Mouse (Mus musculus) hindbrain, embryonic 16.5 days (tissue): ENCODE measurements around the gene Actg1. TPM values are rescaled to one million over a fixed set of nuclear protein-coding genes. Genes with fewer than 3 reads are reported as not detected.
A peak's percentile ranks its signal among the peaks of the same experiment; 100 is the strongest.

Experiments
- ATAC-seq: fragments of 200-750 bp; cut with Nextera tagmentation; 2 replicates; pipeline ENCODE4 v1.8.0; 2017; ENCODE audit warnings: moderate TSS enrichment, moderate library complexity
- H3K27ac ChIP-seq: fragments of 300-500 bp; sonication (generic); 2 replicates; pipeline ENCODE4 v1.5.1; 2014; ENCODE audit warnings: low read depth, mild to moderate bottlenecking, control low read depth, low read length, moderate library complexity
- H3K27me3 ChIP-seq: fragments of 300-500 bp; sonication (generic); replicated peaks from 2 replicates; pipeline ENCODE4 v1.6.1; 2014; ENCODE audit warnings: low read length; ENCODE audit not compliant: control insufficient read depth, insufficient read depth
- H3K36me3 ChIP-seq: fragments of 300-500 bp; sonication (generic); 2 replicates; pipeline ENCODE4 v1.6.1; 2014; ENCODE audit warnings: mild to moderate bottlenecking, low read length, moderate library complexity, mixed read lengths; ENCODE audit not compliant: control insufficient read depth, insufficient read depth
- H3K4me1 ChIP-seq: fragments of 300-500 bp; sonication (generic); 2 replicates; pipeline ENCODE4 v1.6.1; 2014; ENCODE audit warnings: low read depth, low read length; ENCODE audit not compliant: control insufficient read depth, insufficient read depth
- H3K4me2 ChIP-seq: fragments of 300-500 bp; sonication (generic); 2 replicates; pipeline ENCODE4 v1.6.1; 2014; ENCODE audit warnings: mild to moderate bottlenecking, low read length, control low read depth, moderate library complexity
- H3K4me3 ChIP-seq: fragments of 300-500 bp; sonication (generic); 2 replicates; pipeline ENCODE4 v1.5.1; 2014; ENCODE audit warnings: mild to moderate bottlenecking, low read length, control low read depth, moderate library complexity
- H3K9ac ChIP-seq: fragments of 300-500 bp; sonication (generic); 2 replicates; pipeline ENCODE4 v1.6.1; 2014; ENCODE audit warnings: low read depth, mild to moderate bottlenecking, control low read depth, low read length, moderate library complexity
- H3K9me3 ChIP-seq: fragments of 300-500 bp; sonication (generic); 2 replicates; pipeline ENCODE4 v1.6.1; 2014; ENCODE audit warnings: mild to moderate bottlenecking, low read length, moderate library complexity; ENCODE audit not compliant: control insufficient read depth
- WGBS: fragments of 180-500 bp; shearing (Covaris S2); extraction: QIAGEN DNeasy Blood & Tissue Kit; methylation state at CpG from one replicate; pipeline ENCODE4 v1.1.7; 2014; 5-methylcytosine and 5-hydroxymethylcytosine counted together
- polyA plus RNA-seq: library from polyadenylated mRNA; unstranded; fragments of >200 nt; fragmentation: Nextera tagmentation; extraction: Ambion mirVana; gene quantifications from 2 replicates; pipeline ENCODE4 v1.2.1, GENCODE M21; 2015

The Actg1 gene
- polyA plus RNA-seq, 1 experiment from 2014 or later: 4,199 TPM

GRCm38 (mm10) chr11:120317456-120317855 lies 30.9 kb downstream of the Actg1 start:
- peak overlapping the region; percentile 79 for H3K4me2 ChIP-seq
- H3K27ac ChIP-seq: peak overlapping the region; percentile 94
- H3K9me3 ChIP-seq: no peaks in the 10 kb centered on the region
- peak overlapping the region; percentile 41; the same call in 1 of the 2 replicates for H3K4me3 ChIP-seq
- no peak for ATAC-seq
- WGBS: 49% methylated on average over 7 of the region's 7 CpGs
- peak overlapping the region; percentile 10; the same call in 1 of the 2 replicates for H3K9ac ChIP-seq
- H3K36me3 ChIP-seq: no peaks in the 10 kb centered on the region
- H3K4me1 ChIP-seq: peaks cover 21% of the 10 kb centered on the region
- no peaks in the 10 kb centered on the region for H3K27me3 ChIP-seq

DNA sequence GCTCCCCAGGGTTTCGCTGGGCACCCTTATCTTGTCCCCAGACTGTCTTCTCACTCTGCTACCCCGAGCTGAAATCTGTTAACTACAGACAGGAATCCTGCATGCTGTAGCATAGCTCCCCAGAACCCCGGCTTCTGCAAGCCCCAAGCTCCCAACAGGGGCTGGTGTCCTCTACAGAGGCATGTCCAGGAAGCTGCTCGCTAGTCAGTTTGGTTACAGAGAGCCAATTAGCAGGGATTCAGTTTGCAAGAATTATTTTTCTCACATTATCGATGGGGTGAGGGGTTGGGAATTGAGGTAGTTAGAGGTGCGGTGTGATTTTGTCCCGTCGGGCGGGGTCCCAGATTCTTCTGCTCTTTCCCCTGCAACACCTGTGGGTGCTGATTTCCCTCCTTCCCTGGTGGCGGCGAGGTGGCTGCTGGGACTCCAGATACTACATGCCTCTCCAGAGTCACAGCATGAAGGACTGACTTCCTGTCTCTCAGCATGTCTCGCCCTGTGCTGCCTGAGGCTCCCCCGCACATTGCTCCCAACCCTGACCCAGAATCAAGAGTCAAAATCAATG lies 31.6 kb downstream of the Actg1 start:
- peak overlapping the region; percentile 79 for H3K4me2 ChIP-seq
- WGBS: 16% methylated on average over 13 of the region's 13 CpGs
- no peaks in the 10 kb centered on the region for H3K9me3 ChIP-seq
- H3K27ac ChIP-seq: peak overlapping the region; percentile 94
- ATAC-seq: peak; percentile 7; the same call in 1 of the 2 replicates
- H3K27me3 ChIP-seq: no peaks in the 10 kb centered on the region
- peak overlapping the region; percentile 41 for H3K4me3 ChIP-seq
- peaks cover 21% of the 10 kb centered on the region for H3K4me1 ChIP-seq
- no peaks in the 10 kb centered on the region for H3K36me3 ChIP-seq
- peak overlapping the region; percentile 64 for H3K9ac ChIP-seq

DNA sequence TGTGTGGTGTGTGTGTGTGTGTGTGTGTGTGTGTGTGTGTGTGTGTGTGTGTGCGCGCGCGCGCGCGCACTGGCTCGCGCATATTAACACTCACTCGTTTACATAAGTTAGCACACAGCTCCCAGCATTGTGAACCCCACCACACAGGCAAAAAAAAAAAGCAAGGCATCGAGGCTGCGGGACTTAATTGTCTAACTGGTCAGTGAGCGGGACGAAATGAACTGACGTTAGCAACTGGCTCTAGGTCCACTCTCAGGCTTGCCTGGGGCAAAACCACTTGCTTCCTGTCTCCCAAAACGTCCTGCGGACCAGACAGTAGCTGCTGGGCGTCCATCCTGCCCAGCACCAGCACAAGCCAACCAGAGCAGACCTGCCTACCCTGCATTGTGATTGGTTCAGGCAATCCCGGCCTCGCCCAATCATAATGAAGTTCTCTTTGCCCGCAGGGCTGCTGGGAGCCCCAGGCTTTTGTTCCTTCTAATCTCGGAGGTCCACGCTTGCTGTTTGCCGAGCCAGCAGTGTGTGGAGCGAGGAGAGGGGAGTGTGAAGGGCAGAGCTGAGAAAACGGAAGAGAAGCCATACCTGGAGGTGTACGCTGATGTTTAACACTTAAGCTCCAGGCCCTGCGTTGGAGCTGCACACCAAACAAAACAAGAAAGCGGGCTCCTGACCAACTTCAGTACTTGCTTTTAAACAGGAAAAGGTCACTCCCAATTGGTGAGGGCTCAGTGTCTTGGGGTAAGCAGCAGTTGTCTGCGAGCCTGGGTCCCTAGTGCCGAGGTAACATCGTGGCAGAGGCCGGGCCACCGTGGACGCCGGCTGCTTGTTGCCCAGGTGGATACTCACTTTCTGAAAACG lies 32.3 kb downstream of the Actg1 start:
- Histone ChIP-seq H3K4me2 (peak overlapping the region; percentile 79), H3K9ac (peak overlapping the region; percentile 64), H3K4me3 (peak overlapping the region; percentile 41), H3K4me1 (peaks cover 25% of the 10 kb centered on the region), H3K9me3 (no peaks in the 10 kb centered on the region), H3K27ac (peak overlapping the region; percentile 94), H3K36me3 (no peaks in the 10 kb centered on the region), H3K27me3 (no peaks in the 10 kb centered on the region)
- WGBS: 2% methylated on average over 37 of the region's 37 CpGs
- peak; percentile 98 for ATAC-seq

- 12% methylated on average over 4 of the region's 4 CpGs for WGBS
- Histone ChIP-seq H3K36me3 (no peaks in the 10 kb centered on the region), H3K4me3 (peak overlapping the region; percentile 41), H3K9me3 (no peaks in the 10 kb centered on the region), H3K4me2 (peak overlapping the region; percentile 79), H3K9ac (peak overlapping the region; percentile 64), H3K27ac (peak overlapping the region; percentile 94), H3K27me3 (no peaks in the 10 kb centered on the region), H3K4me1 (peaks cover 28% of the 10 kb centered on the region)
- ATAC-seq: no peak
Observed at GRCm38 (mm10) chr11:120315416-120315761, 33.0 kb downstream of the Actg1 start.

DNA sequence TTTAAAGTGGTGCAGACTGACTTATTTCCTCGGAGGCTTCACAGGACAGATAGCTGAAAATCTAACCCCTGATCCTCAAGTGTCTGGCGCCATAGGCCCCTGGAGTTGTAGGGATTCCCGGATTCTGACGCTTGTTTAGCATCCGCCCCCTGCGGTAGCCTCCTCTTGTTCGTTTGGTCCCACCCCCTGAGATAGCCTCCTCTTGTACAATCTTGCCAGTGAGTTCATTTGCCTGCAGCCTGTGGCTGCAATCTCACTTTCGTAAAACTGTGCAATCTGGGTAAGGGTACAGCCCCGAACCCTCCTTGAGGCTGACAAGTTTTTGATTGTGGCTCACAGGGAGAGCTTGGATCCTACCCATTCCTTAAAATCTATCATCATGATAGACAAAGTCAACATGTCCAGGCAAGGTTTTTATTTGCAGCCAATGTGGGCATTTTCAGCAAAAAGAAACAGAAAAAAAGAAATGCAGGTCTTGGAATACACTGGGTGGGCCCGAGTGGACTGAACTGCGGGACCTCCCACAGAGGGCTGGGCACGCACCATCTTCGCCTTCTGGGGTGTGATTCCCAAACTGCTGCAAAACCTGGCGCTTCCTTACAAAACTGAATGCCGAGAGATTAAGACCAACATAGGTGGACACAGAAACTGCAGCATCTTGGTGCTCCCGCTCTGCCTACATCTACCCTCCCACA lies 33.5 kb downstream of the Actg1 start:
- H3K4me3 ChIP-seq: peak overlapping the region; percentile 41; the same call in 1 of the 2 replicates
- H3K27me3 ChIP-seq: no peaks in the 10 kb centered on the region
- peak overlapping the region; percentile 94 for H3K27ac ChIP-seq
- no peak for ATAC-seq
- no peaks in the 10 kb centered on the region for H3K36me3 ChIP-seq
- H3K4me1 ChIP-seq: peaks cover 30% of the 10 kb centered on the region
- no peaks in the 10 kb centered on the region for H3K9me3 ChIP-seq
- WGBS: 32% methylated on average over 16 of the region's 16 CpGs
- peak overlapping the region; percentile 79 for H3K4me2 ChIP-seq
- H3K9ac ChIP-seq: peak overlapping the region; percentile 64

GRCm38 (mm10) chr11:120313906-120314685 lies 34.2 kb downstream of the Actg1 start:
- Histone ChIP-seq H3K4me2 (no peak overlapping the region), H3K36me3 (no peaks in the 10 kb centered on the region), H3K4me1 (peaks cover 30% of the 10 kb centered on the region), H3K4me3 (no peak overlapping the region), H3K27ac (peak overlapping the region; percentile 94), H3K27me3 (no peaks in the 10 kb centered on the region), H3K9me3 (no peaks in the 10 kb centered on the region), H3K9ac (no peak overlapping the region)
- no peak for ATAC-seq
- WGBS: 64% methylated on average over 6 of the region's 6 CpGs

DNA sequence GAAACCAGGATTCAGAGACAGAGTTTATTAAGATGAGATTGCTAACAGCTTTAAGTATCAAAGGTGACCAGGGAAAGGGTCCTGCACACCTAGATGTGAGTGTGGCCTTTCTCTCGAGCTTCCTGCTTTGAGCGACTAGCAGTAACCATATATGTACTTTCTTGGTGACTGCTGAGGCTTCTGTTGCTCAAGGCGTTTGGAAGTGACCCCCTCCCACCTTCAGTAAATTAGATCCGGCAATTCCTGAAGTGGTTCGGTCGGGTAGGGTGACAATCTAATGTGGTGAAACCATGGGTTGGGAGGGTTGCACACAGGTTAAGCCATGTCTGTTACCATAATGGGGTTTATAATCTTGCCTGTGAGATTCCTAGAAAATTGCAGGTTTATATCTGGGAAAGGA lies 36.3 kb downstream of the Actg1 start:
- peaks cover 30% of the 10 kb centered on the region for H3K4me1 ChIP-seq

GRCm38 (mm10) chr11:120311561-120311960 lies 36.8 kb downstream of the Actg1 start:
- Histone ChIP-seq H3K36me3 (no peaks in the 10 kb centered on the region), H3K4me1 (peaks cover 30% of the 10 kb centered on the region), H3K27me3 (no peaks in the 10 kb centered on the region), H3K27ac (peak overlapping the region; percentile 90), H3K4me3 (peak overlapping the region; percentile 42), H3K4me2 (peak overlapping the region; percentile 75), H3K9me3 (no peaks in the 10 kb centered on the region), H3K9ac (peak overlapping the region; percentile 78)
- no peak for ATAC-seq
- WGBS: 44% methylated on average over 10 of the region's 10 CpGs

More for the DNA sequence above, 36.3 kb downstream of the Actg1 start:
- Histone ChIP-seq H3K4me3 (no peak overlapping the region), H3K27me3 (no peaks in the 10 kb centered on the region), H3K9ac (no peak overlapping the region), H3K36me3 (no peaks in the 10 kb centered on the region), H3K4me2 (no peak overlapping the region), H3K9me3 (no peaks in the 10 kb centered on the region), H3K27ac (no peak overlapping the region)
- WGBS: 81% methylated on average over 6 of the region's 6 CpGs
- ATAC-seq: no peak
